Mouse (Mus musculus) MEL (cell line): ENCODE measurements around the gene Vangl1. TPM values are rescaled to one million over a fixed set of nuclear protein-coding genes. Genes with fewer than 3 reads are reported as not detected.

Experiments used
- DNase-seq: peaks from one replicate; pipeline ENCODE4 v3.0.0; 2011; ENCODE audit warnings: low read depth, low spot score
- H3K27ac ChIP-seq: 2 replicates; pipeline ENCODE4 v1.5.1; 2012; ENCODE audit warnings: low read depth, mild to moderate bottlenecking, control low read depth, low read length, moderate library complexity; ENCODE audit not compliant: control insufficient read depth
- H3K27me3 ChIP-seq, 2 experiments: fragments of 150-350 bp in 1 of 2; sonication (generic) in 1 of 2; 2 replicates each; pipeline ENCODE4 v1.6.1; 2012; ENCODE audit warnings: low read length in 2 of 2, mild to moderate bottlenecking in 2 of 2, improper control_type of control experiment in 1 of 2, moderate library complexity in 1 of 2; ENCODE audit not compliant: insufficient read depth in 2 of 2, control insufficient read depth in 1 of 2
- H3K36me3 ChIP-seq, 2 experiments: 2 replicates each; pipeline ENCODE4 v1.6.1; 2012 to 2014; ENCODE audit warnings: low read length in 2 of 2, improper control_type of control experiment in 1 of 2, inconsistent platforms in 1 of 2, mild to moderate bottlenecking in 1 of 2; ENCODE audit not compliant: insufficient read depth in 2 of 2, control insufficient read depth in 1 of 2
- H3K4me1 ChIP-seq, 2 experiments: fragments of 150-350 bp in 1 of 2; sonication (generic) in 1 of 2; 2 replicates each; pipeline ENCODE4 v1.6.1; 2012; ENCODE audit warnings: low read length in 2 of 2, improper control_type of control experiment in 1 of 2, mild to moderate bottlenecking in 1 of 2; ENCODE audit not compliant: insufficient read depth in 2 of 2, control insufficient read depth in 1 of 2
- H3K4me3 ChIP-seq, 2 experiments: fragments of 150-350 bp in 1 of 2; sonication (generic) in 1 of 2; 2 replicates each; pipeline ENCODE4 v1.5.1; 2012; ENCODE audit warnings: low read depth in 2 of 2, low read length in 2 of 2, mild to moderate bottlenecking in 2 of 2, moderate library complexity in 2 of 2, control low read depth in 1 of 2, improper control_type of control experiment in 1 of 2; ENCODE audit not compliant: control insufficient read depth in 1 of 2, insufficient read depth in 1 of 2
- H3K79me2 ChIP-seq: 2 replicates; pipeline ENCODE4 v1.6.1; 2012; ENCODE audit warnings: mild to moderate bottlenecking, low read length, moderate library complexity; ENCODE audit not compliant: control insufficient read depth, poor library complexity, insufficient read depth
- H3K9ac ChIP-seq: 2 replicates; pipeline ENCODE4 v1.6.1; 2012; ENCODE audit warnings: low read depth, mild to moderate bottlenecking, control low read depth, low read length, moderate library complexity; ENCODE audit not compliant: control insufficient read depth, poor library complexity, severe bottlenecking
- H3K9me3 ChIP-seq: fragments of 150-350 bp; sonication (generic); replicated peaks from 2 replicates; pipeline ENCODE4 v1.6.1; 2012; ENCODE audit warnings: mild to moderate bottlenecking, low read length, improper control_type of control experiment, moderate library complexity; ENCODE audit not compliant: insufficient read depth
- BHLHE40 ChIP-seq: IDR thresholded peaks from 2 replicates; pipeline ENCODE4 v1.6.1; 2012; ENCODE audit warnings: low read depth, mild to moderate bottlenecking, inconsistent platforms, low read length, improper control_type of control experiment, borderline replicate concordance
- CTCF ChIP-seq, 3 experiments: IDR thresholded peaks in 2 of 3; conservative IDR thresholded peaks in 1 of 3; 2 replicates each; pipeline ENCODE4 v1.5.1; 2011 to 2012; ENCODE audit warnings: low read length in 3 of 3, low read depth in 2 of 3, mild to moderate bottlenecking in 2 of 3, improper control_type of control experiment in 1 of 3, inconsistent platforms in 1 of 3, mixed read lengths in 1 of 3, moderate library complexity in 1 of 3; ENCODE audit not compliant: control insufficient read depth in 1 of 3, insufficient read depth in 1 of 3, poor library complexity in 1 of 3, severe bottlenecking in 1 of 3
- E2F4 ChIP-seq: IDR thresholded peaks from 2 replicates; pipeline ENCODE4 v1.6.1; 2011; ENCODE audit warnings: low read depth, low read length, improper control_type of control experiment, borderline replicate concordance
- ETS1 ChIP-seq: IDR thresholded peaks from 2 replicates; pipeline ENCODE4 v1.6.1; 2012; ENCODE audit warnings: low read depth, mild to moderate bottlenecking, inconsistent platforms, low read length, improper control_type of control experiment, moderate library complexity
- GABPA ChIP-seq: IDR thresholded peaks from 2 replicates; pipeline ENCODE4 v1.6.1; 2012; ENCODE audit warnings: low read depth, mild to moderate bottlenecking, inconsistent platforms, low read length, improper control_type of control experiment, moderate library complexity
- GATA1 ChIP-seq: IDR thresholded peaks from 2 replicates; pipeline ENCODE4 v1.6.1; 2011; ENCODE audit warnings: low read depth, low read length, improper control_type of control experiment
- HCFC1 ChIP-seq: IDR thresholded peaks from 2 replicates; pipeline ENCODE4 v1.6.1; 2012; ENCODE audit warnings: low read depth, mild to moderate bottlenecking, inconsistent platforms, low read length, improper control_type of control experiment, moderate library complexity
- JUND ChIP-seq: IDR thresholded peaks from 2 replicates; pipeline ENCODE4 v1.6.1; 2011; ENCODE audit warnings: low read depth, mild to moderate bottlenecking, improper control_type of control experiment, low read length
- KAT2A ChIP-seq: conservative IDR thresholded peaks from 2 replicates; pipeline ENCODE4 v1.6.1; 2012; ENCODE audit warnings: low read depth, low read length, improper control_type of control experiment, inconsistent platforms
- MAFK ChIP-seq: IDR thresholded peaks from 2 replicates; pipeline ENCODE4 v1.6.1; 2011; ENCODE audit warnings: low read depth, mild to moderate bottlenecking, low read length, improper control_type of control experiment, borderline replicate concordance
- MAX ChIP-seq: IDR thresholded peaks from 2 replicates; pipeline ENCODE4 v1.6.1; 2011; ENCODE audit warnings: low read length, improper control_type of control experiment
- MAZ ChIP-seq: IDR thresholded peaks from 2 replicates; pipeline ENCODE4 v1.6.1; 2012; ENCODE audit warnings: low read depth, mild to moderate bottlenecking, inconsistent platforms, low read length, improper control_type of control experiment
- MXI1 ChIP-seq: IDR thresholded peaks from 2 replicates; pipeline ENCODE4 v1.6.1; 2011; ENCODE audit warnings: mild to moderate bottlenecking, low read depth, low read length, improper control_type of control experiment
- MYB ChIP-seq: IDR thresholded peaks from 2 replicates; pipeline ENCODE4 v1.6.1; 2011; ENCODE audit warnings: mild to moderate bottlenecking, low read depth, low read length, improper control_type of control experiment
- MYC ChIP-seq: IDR thresholded peaks from 2 replicates; pipeline ENCODE4 v1.6.1; 2011; ENCODE audit warnings: low read depth, mild to moderate bottlenecking, low read length, improper control_type of control experiment, moderate library complexity
- NELFE ChIP-seq: IDR thresholded peaks from 2 replicates; pipeline ENCODE4 v1.6.1; 2011; ENCODE audit warnings: low read depth, low read length, improper control_type of control experiment
- NRF1 ChIP-seq: IDR thresholded peaks from 2 replicates; pipeline ENCODE4 v1.6.1; 2014; ENCODE audit warnings: low read depth, mild to moderate bottlenecking, inconsistent platforms, low read length, improper control_type of control experiment, moderate library complexity; ENCODE audit not compliant: poor library complexity, insufficient read depth, severe bottlenecking
- POLR2AphosphoS2 ChIP-seq: IDR thresholded peaks from 2 replicates; pipeline ENCODE4 v1.6.1; 2011; ENCODE audit warnings: low read length, improper control_type of control experiment
- SIN3A ChIP-seq: IDR thresholded peaks from 2 replicates; pipeline ENCODE4 v1.6.1; 2012; ENCODE audit warnings: low read length, improper control_type of control experiment, inconsistent platforms
- SMC3 ChIP-seq: IDR thresholded peaks from 2 replicates; pipeline ENCODE4 v1.6.1; 2011; ENCODE audit warnings: low read depth, low read length, improper control_type of control experiment
- TAL1 ChIP-seq: IDR thresholded peaks from 2 replicates; pipeline ENCODE4 v1.6.1; 2012; ENCODE audit warnings: mild to moderate bottlenecking, inconsistent platforms, low read length, moderate library complexity, mixed read lengths
- TBP ChIP-seq: IDR thresholded peaks from 2 replicates; pipeline ENCODE4 v1.8.0; 2011; ENCODE audit warnings: low read depth, low read length, improper control_type of control experiment
- TCF12 ChIP-seq: IDR thresholded peaks from 2 replicates; pipeline ENCODE4 v1.6.1; 2014; ENCODE audit warnings: low read depth, mild to moderate bottlenecking, inconsistent platforms, low read length, improper control_type of control experiment, moderate library complexity
- USF1 ChIP-seq: IDR thresholded peaks from 2 replicates; pipeline ENCODE4 v1.6.1; 2014; ENCODE audit warnings: low read depth, mild to moderate bottlenecking, inconsistent platforms, low read length, improper control_type of control experiment, moderate library complexity
- ZKSCAN1 ChIP-seq: IDR thresholded peaks from 2 replicates; pipeline ENCODE4 v1.6.1; 2012; ENCODE audit warnings: low read depth, mild to moderate bottlenecking, inconsistent platforms, low read length, improper control_type of control experiment, moderate library complexity
- ZNF384 ChIP-seq: IDR thresholded peaks from 2 replicates; pipeline ENCODE4 v1.6.1; 2012; ENCODE audit warnings: low read depth, mild to moderate bottlenecking, inconsistent platforms, low read length, improper control_type of control experiment
- polyA plus RNA-seq, 2 experiments: library from polyadenylated mRNA; stranded (reverse) in 1 of 2; unstranded in 1 of 2; fragments of >175 nt in 1 of 2; fragments of >200 nt in 1 of 2; gene quantifications; 2 replicates each; pipeline versions ENCODE4 v1.2.1 to v1.2.4; 2012; ENCODE audit warnings: low replicate concordance in 2 of 2, low read depth in 1 of 2; ENCODE audit not compliant: insufficient read length in 2 of 2, insufficient read depth in 1 of 2, missing spikeins in 1 of 2
- total RNA-seq: library from RNA; depleted of rRNA; stranded (reverse); fragments of 300-350 nt; gene quantifications from 2 replicates; pipeline ENCODE4 v1.2.3, GENCODE M21; 2012

Gene Vangl1
- total and polyA plus RNA-seq, 3 experiments, result 6.5 to 15.1 TPM; not detected in 1

DNA sequence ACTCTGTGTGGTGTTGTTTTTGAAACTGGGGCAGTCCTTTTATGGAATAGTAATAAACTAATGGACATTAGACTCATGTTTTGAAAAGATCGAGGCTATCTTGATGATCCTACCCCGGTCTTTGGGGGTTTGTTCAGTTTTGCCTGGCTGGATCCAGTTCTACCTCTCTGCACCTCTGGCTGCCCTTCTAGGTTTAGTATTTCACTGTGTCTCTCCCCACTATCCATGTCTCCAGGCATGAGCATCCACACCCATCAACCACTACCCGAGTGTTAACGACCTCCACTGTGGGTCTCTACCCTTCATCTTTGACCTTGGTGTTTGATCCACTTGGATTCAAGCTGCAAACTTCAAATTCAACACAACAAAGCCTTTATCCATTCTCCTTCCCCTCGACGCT is 58.1 kb downstream of the Vangl1 start:
- H3K27ac ChIP-seq, result no peak overlapping the region
- H3K9me3 ChIP-seq, result no peaks in the 10 kb centered on the region
- H3K9ac ChIP-seq, result no peak overlapping the region
- no peak overlapping the region for H3K4me3 ChIP-seq
- DNase-seq, result no peak
- H3K79me2 ChIP-seq, result no peaks in the 10 kb centered on the region
- H3K4me1 ChIP-seq, result no peaks in the 10 kb centered on the region
- H3K36me3 ChIP-seq, result no peaks in the 10 kb centered on the region
- TF ChIP-seq TAL1 (no peak), JUND (no peak)
- H3K27me3 ChIP-seq, result no peaks in the 10 kb centered on the region

DNA sequence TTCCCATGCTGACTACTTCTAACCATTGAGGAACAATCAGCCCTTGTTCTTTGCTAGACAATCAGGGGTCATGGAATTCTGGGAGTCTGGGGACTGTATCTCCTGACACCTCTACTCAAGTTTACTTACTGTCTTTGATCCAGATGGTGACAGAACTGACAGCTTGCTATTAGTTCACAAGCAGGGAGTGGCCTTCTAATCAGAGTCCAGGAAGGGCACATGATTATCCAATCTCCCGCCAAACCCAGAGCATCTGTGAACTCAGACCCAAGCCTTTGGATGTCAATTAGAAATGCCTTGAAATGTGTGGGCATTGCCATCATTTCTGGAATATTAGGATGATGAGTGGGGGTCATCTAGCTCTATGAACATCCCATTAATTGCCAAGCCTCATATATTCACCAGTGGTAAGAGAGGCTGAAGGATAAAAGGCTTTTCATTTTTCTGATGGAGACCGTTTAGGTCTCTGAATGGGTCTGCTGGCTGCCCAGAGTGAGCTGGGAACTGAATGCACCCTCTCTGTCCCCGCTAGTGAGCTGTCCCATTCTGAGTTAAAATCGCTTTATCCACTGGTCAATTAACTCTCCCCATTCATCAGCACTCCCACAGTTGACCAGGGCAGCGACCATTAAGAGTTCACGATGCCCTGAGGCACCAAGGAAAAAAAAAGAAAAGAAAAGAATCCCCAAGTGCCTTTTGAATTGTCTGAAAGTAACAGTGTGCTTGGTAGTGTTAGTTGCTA is 58.7 kb downstream of the Vangl1 start:
- Histone ChIP-seq H3K27me3 (no peaks in the 10 kb centered on the region), H3K4me1 (no peaks in the 10 kb centered on the region), H3K36me3 (no peaks in the 10 kb centered on the region), H3K9ac (no peak overlapping the region), H3K27ac (no peak overlapping the region), H3K9me3 (no peaks in the 10 kb centered on the region), H3K4me3 (no peak overlapping the region), H3K79me2 (no peaks in the 10 kb centered on the region)
- TF ChIP-seq E2F4, result no peak
- TF ChIP-seq TBP, result no peak
- TF ChIP-seq USF1, result no peak
- no peak for TF ChIP-seq MYC
- TF ChIP-seq POLR2AphosphoS2, result no peak
- TF ChIP-seq MYB, result no peak
- no peak for TF ChIP-seq MAZ
- no peak for TF ChIP-seq SMC3
- no peak for DNase-seq

DNA sequence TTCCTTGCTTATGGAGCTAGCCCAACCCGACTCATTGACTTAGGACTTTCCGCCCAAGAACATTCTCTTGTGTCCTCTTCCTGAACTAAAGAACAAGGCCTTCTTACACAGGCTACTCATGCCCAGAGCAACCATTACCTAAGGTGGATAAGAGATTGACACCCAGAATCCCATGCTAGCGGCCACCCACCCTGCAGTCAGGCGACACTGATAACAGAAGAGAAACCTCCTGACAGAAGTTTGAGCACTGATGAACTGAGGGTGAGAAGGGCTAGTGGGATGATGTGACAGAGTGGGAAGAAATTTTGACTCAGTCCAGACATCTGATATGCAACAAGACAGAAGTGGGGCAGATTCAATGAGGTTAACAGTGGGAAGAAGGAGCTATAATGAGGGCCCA is 60.1 kb downstream of the Vangl1 start:
- H3K4me3 ChIP-seq, result no peak overlapping the region
- H3K27me3 ChIP-seq, result no peaks in the 10 kb centered on the region
- H3K27ac ChIP-seq, result no peak overlapping the region
- no peaks in the 10 kb centered on the region for H3K36me3 ChIP-seq
- TF ChIP-seq NRF1 (no peak), MAZ (no peak), MAX (no peak), ZKSCAN1 (no peak), ETS1 (no peak), NELFE (no peak), ZNF384 (no peak), MXI1 (no peak), BHLHE40 (no peak), KAT2A (no peak), HCFC1 (no peak), CTCF (IDR thresholded peaks at IDR 0.05 in 2 of 3, conservative IDR thresholded peaks at IDR 0.05 in 1 of 3; ENCODE audit: control insufficient read depth in 1 of 3, insufficient read depth in 1 of 3, low read depth in 2 of 3, low read length in 3 of 3, poor library complexity in 1 of 3, severe bottlenecking in 1 of 3) (no peak), SMC3 (no peak), MYC (no peak), GATA1 (no peak), MAFK (no peak), GABPA (no peak), SIN3A (no peak), TCF12 (no peak), TBP (no peak)
- no peak overlapping the region for H3K9ac ChIP-seq
- no peaks in the 10 kb centered on the region for H3K4me1 ChIP-seq
- H3K9me3 ChIP-seq, result no peaks in the 10 kb centered on the region
- H3K79me2 ChIP-seq, result no peaks in the 10 kb centered on the region
- DNase-seq, result no peak
